Mouse (Mus musculus): ENCODE data around the gene Megf11.

DNA sequence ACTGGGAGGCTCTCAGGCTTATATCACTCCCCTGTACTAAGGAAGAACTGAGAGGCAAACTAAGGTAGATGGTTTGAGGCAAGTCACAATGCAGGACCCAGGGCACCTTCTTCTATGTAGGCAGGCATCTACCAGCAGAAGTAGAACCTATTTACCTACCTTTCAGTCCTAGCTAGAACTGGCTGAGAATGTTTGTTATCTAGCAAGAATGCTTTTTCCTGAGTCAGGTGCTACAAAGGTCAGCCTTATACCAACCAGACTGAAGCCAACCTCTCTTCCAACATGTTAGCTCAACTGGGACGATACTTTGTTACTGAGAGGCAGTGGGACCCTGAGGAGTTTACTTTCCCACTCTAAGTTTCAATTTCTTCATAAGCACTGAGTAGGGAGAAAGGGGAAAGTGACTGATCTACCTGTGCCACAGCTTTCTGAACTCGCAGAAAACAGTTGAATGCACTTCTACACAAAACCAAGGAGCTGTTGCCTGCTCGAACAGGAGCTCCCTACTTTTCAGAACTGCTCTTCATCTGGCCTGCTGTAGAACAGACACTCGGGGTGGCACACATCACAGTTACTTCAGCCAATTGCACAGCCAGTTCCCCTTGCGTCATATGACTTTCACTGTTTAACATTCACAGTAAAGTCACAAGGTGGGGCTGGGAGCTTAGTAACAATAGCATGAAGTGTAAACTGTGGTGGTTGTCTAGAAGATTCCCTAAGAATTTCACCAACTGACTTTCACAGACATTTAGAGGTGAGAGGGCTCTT lies 318.8 kb downstream of the Megf11 start:
- no peak for TF ChIP-seq POLR2AphosphoS2 (IDR thresholded peaks at IDR 0.05; ENCODE audit: low read length)
- TF ChIP-seq ZKSCAN1 (IDR thresholded peaks at IDR 0.05; ENCODE audit: low read depth, low read length) = no peak
- TF ChIP-seq EP300 (IDR thresholded peaks at IDR 0.05; ENCODE audit: low read depth in 1 of 2, low read length in 2 of 2) = no peak
